Mouse (Mus musculus) embryonic facial prominence, embryonic 11.5 days (tissue): ENCODE measurements around the gene Gm20388. TPM values are rescaled to one million over a fixed set of nuclear protein-coding genes. Genes with fewer than 3 reads are reported as not detected.

ENCODE experiments used
- ATAC-seq: fragments of 200-750 bp; cut with Nextera tagmentation; replicated peaks from 2 replicates; pipeline ENCODE4 v1.8.0; 2017; ENCODE audit warnings: low read depth; ENCODE audit not compliant: insufficient number of reproducible peaks, low FRiP score, low TSS enrichment
- DNase-seq: peaks from one replicate; pipeline ENCODE4 v3.0.0-alpha.2; 2015; ENCODE audit warnings: low spot score
- H3K27ac ChIP-seq: fragments of 300-500 bp; sonication (generic); replicated peaks from 2 replicates; pipeline ENCODE4 v1.5.1; 2014; ENCODE audit warnings: mild to moderate bottlenecking, low read depth, low read length, control low read depth
- H3K27me3 ChIP-seq: fragments of 300-500 bp; sonication (generic); 2 replicates; pipeline ENCODE4 v1.6.1; 2014; ENCODE audit warnings: mild to moderate bottlenecking, low read length, moderate library complexity, mixed read lengths; ENCODE audit not compliant: control insufficient read depth, insufficient read depth
- H3K36me3 ChIP-seq: fragments of 300-500 bp; sonication (generic); replicated peaks from 2 replicates; pipeline ENCODE4 v1.6.1; 2014; ENCODE audit warnings: low read depth, mild to moderate bottlenecking, low read length, moderate library complexity, mixed read lengths; ENCODE audit not compliant: control insufficient read depth, insufficient read depth
- H3K4me1 ChIP-seq: fragments of 300-500 bp; sonication (generic); 2 replicates; pipeline ENCODE4 v1.6.1; 2014; ENCODE audit warnings: low read length, mixed read lengths; ENCODE audit not compliant: control insufficient read depth, insufficient read depth
- H3K4me2 ChIP-seq: fragments of 300-500 bp; sonication (generic); 2 replicates; pipeline ENCODE4 v1.6.1; 2014; ENCODE audit warnings: low read depth, mild to moderate bottlenecking, control low read depth, low read length, moderate library complexity
- H3K4me3 ChIP-seq: fragments of 300-500 bp; sonication (generic); 2 replicates; pipeline ENCODE4 v1.5.1; 2014; ENCODE audit warnings: low read depth, low read length, control low read depth
- H3K9ac ChIP-seq: fragments of 300-500 bp; sonication (generic); replicated peaks from 2 replicates; pipeline ENCODE4 v1.6.1; 2014; ENCODE audit warnings: mild to moderate bottlenecking, control low read depth, low read length
- H3K9me3 ChIP-seq: fragments of 300-500 bp; sonication (generic); replicated peaks from 2 replicates; pipeline ENCODE4 v1.6.1; 2016; ENCODE audit warnings: mild to moderate bottlenecking, low read length, inconsistent platforms, mixed read lengths; ENCODE audit not compliant: control insufficient read depth
- WGBS: fragments of 180-500 bp; shearing (Covaris S2); extraction: QIAGEN DNeasy Blood & Tissue Kit; methylation state at CpG from one replicate; pipeline ENCODE4 v1.1.7; 2014; 5-methylcytosine and 5-hydroxymethylcytosine counted together
- polyA plus RNA-seq: library from polyadenylated mRNA; unstranded; fragments of >200 nt; fragmentation: Nextera tagmentation; extraction: Ambion mirVana; gene quantifications from 2 replicates; pipeline ENCODE4 v1.2.1, GENCODE M21; 2014

Gene Gm20388
- polyA plus RNA-seq, 1 experiment from 2014 or later, result 3.1 TPM

GRCm38 (mm10) chr8:121896476-121897145 lies 1986.0 kb downstream of the Gm20388 start:
- Histone ChIP-seq H3K27me3 (no peaks in the 10 kb centered on the region), H3K4me2 (no peak overlapping the region), H3K4me3 (no peak overlapping the region), H3K27ac (no peak overlapping the region), H3K36me3 (no peaks in the 10 kb centered on the region), H3K9me3 (no peaks in the 10 kb centered on the region), H3K9ac (no peak overlapping the region), H3K4me1 (no peaks in the 10 kb centered on the region)
- DNase-seq, result no peak
- ATAC-seq, result no peak
- 20% methylated on average over 12 of the region's 12 CpGs for WGBS

- Histone ChIP-seq H3K4me2 (no peak overlapping the region), H3K27me3 (no peaks in the 10 kb centered on the region), H3K9me3 (no peaks in the 10 kb centered on the region), H3K9ac (no peak overlapping the region), H3K27ac (no peak overlapping the region), H3K4me1 (peaks cover 4% of the 10 kb centered on the region; the same call in 1 of the 2 replicates), H3K4me3 (no peak overlapping the region), H3K36me3 (no peaks in the 10 kb centered on the region)
- 77% methylated on average over 9 of the region's 9 CpGs for WGBS
- ATAC-seq (no peak), DNase-seq (no peak)
Measured at GRCm38 (mm10) chr8:121897205-121897604, 1986.6 kb downstream of the Gm20388 start.

- Histone ChIP-seq H3K9ac (no peak overlapping the region; the same call in 1 of the 2 replicates), H3K27ac (no peak overlapping the region), H3K36me3 (no peaks in the 10 kb centered on the region), H3K4me2 (no peak overlapping the region), H3K27me3 (no peaks in the 10 kb centered on the region), H3K4me1 (peaks cover 4% of the 10 kb centered on the region; the same call in 1 of the 2 replicates), H3K4me3 (no peak overlapping the region), H3K9me3 (no peaks in the 10 kb centered on the region; the same call in 1 of the 2 replicates)
- WGBS, result 34% methylated on average over 7 of the region's 7 CpGs
- DNase-seq (no peak), ATAC-seq (no peak)
Measured at GRCm38 (mm10) chr8:121897871-121898381, 1987.3 kb downstream of the Gm20388 start.

- Histone ChIP-seq H3K9ac (no peak overlapping the region; the same call in 1 of the 2 replicates), H3K27me3 (no peaks in the 10 kb centered on the region), H3K4me3 (no peak overlapping the region), H3K27ac (no peak overlapping the region), H3K9me3 (no peaks in the 10 kb centered on the region; the same call in 1 of the 2 replicates), H3K36me3 (no peaks in the 10 kb centered on the region), H3K4me2 (no peak overlapping the region), H3K4me1 (peaks cover 4% of the 10 kb centered on the region; the same call in 1 of the 2 replicates)
- 16% methylated on average over 4 of the region's 4 CpGs for WGBS
- DNase-seq (peak; percentile 69), ATAC-seq (peak; percentile 74)
Measured at GRCm38 (mm10) chr8:121898401-121898931, 1987.8 kb downstream of the Gm20388 start.

GRCm38 (mm10) chr8:121899180-121900044 lies 1988.8 kb downstream of the Gm20388 start:
- DNase-seq, result no peak
- Histone ChIP-seq H3K4me3 (no peak overlapping the region), H3K4me2 (no peak overlapping the region), H3K27ac (no peak overlapping the region), H3K36me3 (no peaks in the 10 kb centered on the region), H3K4me1 (peaks cover 4% of the 10 kb centered on the region; the same call in 1 of the 2 replicates), H3K27me3 (no peaks in the 10 kb centered on the region), H3K9me3 (no peaks in the 10 kb centered on the region; the same call in 1 of the 2 replicates), H3K9ac (peak overlapping the region; percentile 2; the same call in 1 of the 2 replicates)
- 81% methylated on average over 18 of the region's 18 CpGs for WGBS
- ATAC-seq, result no peak

GRCm38 (mm10) chr8:121901498-121902236 lies 1991.0 kb downstream of the Gm20388 start:
- no peak overlapping the region for H3K4me3 ChIP-seq
- H3K4me1 ChIP-seq, result peaks cover 6% of the 10 kb centered on the region
- H3K27ac ChIP-seq, result no peak overlapping the region
- ATAC-seq (no peak), DNase-seq (peak; percentile 26)
- 41% methylated on average over 8 of the region's 8 CpGs for WGBS
- no peaks in the 10 kb centered on the region for H3K27me3 ChIP-seq
- no peak overlapping the region; the same call in 1 of the 2 replicates for H3K9ac ChIP-seq
- no peaks in the 10 kb centered on the region; the same call in 1 of the 2 replicates for H3K9me3 ChIP-seq
- no peak overlapping the region for H3K4me2 ChIP-seq
- no peaks in the 10 kb centered on the region for H3K36me3 ChIP-seq

GRCm38 (mm10) chr8:121903977-121904376 lies 1993.3 kb downstream of the Gm20388 start:
- Histone ChIP-seq H3K4me2 (no peak overlapping the region), H3K4me1 (peaks cover 6% of the 10 kb centered on the region), H3K9ac (no peak overlapping the region), H3K9me3 (no peaks in the 10 kb centered on the region; the same call in 1 of the 2 replicates), H3K4me3 (no peak overlapping the region), H3K27me3 (no peaks in the 10 kb centered on the region; the same call in 1 of the 2 replicates), H3K27ac (no peak overlapping the region), H3K36me3 (no peaks in the 10 kb centered on the region)
- ATAC-seq (no peak), DNase-seq (no peak)
- WGBS, result 71% methylated on average over 6 of the region's 6 CpGs
